Mouse (Mus musculus): ENCODE data around the gene Rpl26. TPM values are rescaled to one million over a fixed set of nuclear protein-coding genes. Genes with fewer than 3 reads are reported as not detected.

Gene Rpl26
- polyA plus RNA-seq, 1 experiment = 2,262 TPM

DNA sequence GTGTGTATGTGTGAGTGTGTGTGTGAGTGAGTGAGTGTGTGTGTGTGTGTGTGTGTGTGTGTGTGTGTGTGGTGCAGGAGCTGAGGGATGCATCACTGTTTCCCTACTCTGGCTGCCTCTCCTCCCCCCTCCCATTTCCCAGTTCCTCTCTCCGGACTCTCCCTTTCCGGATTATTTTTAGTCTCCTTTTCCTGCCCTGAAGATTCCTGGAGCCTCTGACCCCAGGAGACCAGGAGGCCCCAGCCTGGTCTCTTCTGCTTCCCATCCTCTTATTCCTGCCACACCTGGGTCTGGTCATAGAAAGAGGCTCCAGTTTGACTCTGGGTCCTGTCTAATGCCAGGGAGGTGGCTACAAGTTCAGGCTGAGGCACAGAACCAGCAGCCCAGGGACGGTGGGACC lies 54.7 kb downstream of the Rpl26 start:
- Histone ChIP-seq H3K4me1 (ENCODE audit: control insufficient read depth, insufficient read depth, low read length) (peaks cover 4% of the 10 kb centered on the region), H3K27ac (ENCODE audit: insufficient read depth, low read depth, low read length) (no peak overlapping the region), H3K4me3 (ENCODE audit: insufficient read depth, low read length) (no peak overlapping the region)
- TF ChIP-seq POLR2A (IDR thresholded peaks at IDR 0.05; ENCODE audit: borderline replicate concordance, low read depth, low read length) (no peak), CTCF (IDR thresholded peaks at IDR 0.05; ENCODE audit: low read depth, low read length) (no peak)

Other genes starting within 250 kb of the Rpl26 start
- 0.75 and 1.4 TPM in 2 replicates for gene Myh10, start 210.0 kb upstream of the Rpl26 start, polyA plus RNA-seq (2012; ENCODE audit: insufficient read depth, insufficient read length, missing spikeins)
- gene Ndel1, start 29.7 kb upstream of the Rpl26 start, polyA plus RNA-seq (2012; ENCODE audit: insufficient read depth, insufficient read length, missing spikeins) = 63.4 and 64.6 TPM in 2 replicates
- gene Rnf222, start 13.0 kb upstream of the Rpl26 start, polyA plus RNA-seq (2012; ENCODE audit: insufficient read depth, insufficient read length, missing spikeins) = not detected in 2 replicates
- gene Odf4, start 25.5 kb downstream of the Rpl26 start, polyA plus RNA-seq (2012; ENCODE audit: insufficient read depth, insufficient read length, missing spikeins) = not detected in 2 replicates
- not detected in 2 replicates for gene Arhgef15, start 55.9 kb downstream of the Rpl26 start, polyA plus RNA-seq (2012; ENCODE audit: insufficient read depth, insufficient read length, missing spikeins)
- 3.3 and 4.7 TPM in 2 replicates for gene Slc25a35, start 66.5 kb downstream of the Rpl26 start, polyA plus RNA-seq (2012; ENCODE audit: insufficient read depth, insufficient read length, missing spikeins)
- 3.7 and 4.4 TPM in 2 replicates for gene Rangrf, start 73.6 kb downstream of the Rpl26 start, polyA plus RNA-seq (2012; ENCODE audit: insufficient read depth, insufficient read length, missing spikeins)
- gene Pfas, start 106.9 kb downstream of the Rpl26 start, polyA plus RNA-seq (2012; ENCODE audit: insufficient read depth, insufficient read length, missing spikeins) = 9.8 and 10.3 TPM in 2 replicates
- gene Ctc1, start 114.3 kb downstream of the Rpl26 start, polyA plus RNA-seq (2012; ENCODE audit: insufficient read depth, insufficient read length, missing spikeins) = 41.4 and 44.2 TPM in 2 replicates
- gene Aurkb, start 144.1 kb downstream of the Rpl26 start, polyA plus RNA-seq (2012; ENCODE audit: insufficient read depth, insufficient read length, missing spikeins) = 52.8 and 53.9 TPM in 2 replicates
- 30.5 and 36.9 TPM in 2 replicates for gene Borcs6, start 158.1 kb downstream of the Rpl26 start, polyA plus RNA-seq (2012; ENCODE audit: insufficient read depth, insufficient read length, missing spikeins)
- gene Tmem107, start 169.2 kb downstream of the Rpl26 start, polyA plus RNA-seq (2012; ENCODE audit: insufficient read depth, insufficient read length, missing spikeins) = 9.8 and 14.6 TPM in 2 replicates
- gene Vamp2, start 186.9 kb downstream of the Rpl26 start, polyA plus RNA-seq (2012; ENCODE audit: insufficient read depth, insufficient read length, missing spikeins) = 76.6 and 79.4 TPM in 2 replicates
- 24.7 and 35.9 TPM in 2 replicates for gene Per1, start 193.6 kb downstream of the Rpl26 start, polyA plus RNA-seq (2012; ENCODE audit: insufficient read depth, insufficient read length, missing spikeins)
- 0.71 and 0.88 TPM in 2 replicates for gene Hes7, start 218.8 kb downstream of the Rpl26 start, polyA plus RNA-seq (2012; ENCODE audit: insufficient read depth, insufficient read length, missing spikeins)
- 0.35 TPM in 1 of 2 replicates, not detected in the other for gene 9130213A22Rik, start 221.0 kb downstream of the Rpl26 start, polyA plus RNA-seq (2012; ENCODE audit: insufficient read depth, insufficient read length, missing spikeins)
- not detected in 2 replicates for gene Aloxe3, start 224.3 kb downstream of the Rpl26 start, polyA plus RNA-seq (2012; ENCODE audit: insufficient read depth, insufficient read length, missing spikeins)

Data from bone marrow macrophage, adult 2 months (primary cell).